Mouse (Mus musculus) embryonic stem cell, embryonic (primary cell): Measurements from ENCODE around the gene Ntrk2.

Source experiments
- CTCF ChIA-PET, 4 experiments: fragments of 300-600 bp in 2 of 4; fragments of 350-600 bp in 2 of 4; sonication (Branson Sonifier 250); formaldehyde crosslinking; loops; one replicate each; lab custom pipeline; 2022; ENCODE audit warnings: inconsistent platforms in 2 of 4; lab: Charles Lee
- POLR2A ChIA-PET, 4 experiments: fragments of 300-600 bp in 2 of 4; fragments of 350-600 bp in 2 of 4; sonication (Branson Sonifier 250); formaldehyde crosslinking; loops; one replicate each; lab custom pipeline; 2022; ENCODE audit warnings: antibody characterized with exemption in 4 of 4, inconsistent platforms in 1 of 4; lab: Charles Lee

Gene Ntrk2

DNA sequence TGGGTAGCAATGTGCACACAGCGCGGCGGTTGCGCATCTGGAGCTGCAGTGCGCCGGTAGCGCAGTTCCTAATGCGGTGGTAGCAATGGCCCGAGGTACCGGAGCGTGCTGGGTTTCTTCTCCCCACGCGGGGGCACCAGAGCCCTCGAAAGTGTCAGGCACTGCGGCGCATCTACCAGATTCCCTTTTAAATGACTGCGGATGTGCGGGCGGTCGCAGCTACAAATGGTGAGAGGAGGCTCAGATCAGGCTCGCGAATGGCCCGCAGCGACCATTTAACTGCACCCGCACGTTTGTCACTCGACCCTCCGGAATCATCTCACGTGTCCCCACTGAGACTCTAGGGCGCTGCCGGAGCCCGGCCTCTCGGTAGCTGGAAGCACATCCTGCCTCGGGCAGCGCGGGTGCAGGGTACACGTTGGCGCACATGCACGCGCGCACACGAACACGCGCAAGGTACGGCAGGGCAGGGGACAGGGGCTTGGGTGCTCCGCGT is at the start of gene Ntrk2:
Ntrk2 (plus strand) TSS at position 173 of the 496 bp plus-strand sequence.
- POLR2A ChIA-PET = interaction anchor here (0.6 to 1.8 kb wide), 5 partner anchors 71 to 414 kb away, joined by 3 to 6 read pairs (median 4); no protein-coding TSS in a partner anchor
- CTCF ChIA-PET = interaction anchor here (0.5 to 2.5 kb wide), 24 partner anchors 26 to 559 kb away, joined by 3 to 38 read pairs (median 4); no protein-coding TSS in a partner anchor

DNA sequence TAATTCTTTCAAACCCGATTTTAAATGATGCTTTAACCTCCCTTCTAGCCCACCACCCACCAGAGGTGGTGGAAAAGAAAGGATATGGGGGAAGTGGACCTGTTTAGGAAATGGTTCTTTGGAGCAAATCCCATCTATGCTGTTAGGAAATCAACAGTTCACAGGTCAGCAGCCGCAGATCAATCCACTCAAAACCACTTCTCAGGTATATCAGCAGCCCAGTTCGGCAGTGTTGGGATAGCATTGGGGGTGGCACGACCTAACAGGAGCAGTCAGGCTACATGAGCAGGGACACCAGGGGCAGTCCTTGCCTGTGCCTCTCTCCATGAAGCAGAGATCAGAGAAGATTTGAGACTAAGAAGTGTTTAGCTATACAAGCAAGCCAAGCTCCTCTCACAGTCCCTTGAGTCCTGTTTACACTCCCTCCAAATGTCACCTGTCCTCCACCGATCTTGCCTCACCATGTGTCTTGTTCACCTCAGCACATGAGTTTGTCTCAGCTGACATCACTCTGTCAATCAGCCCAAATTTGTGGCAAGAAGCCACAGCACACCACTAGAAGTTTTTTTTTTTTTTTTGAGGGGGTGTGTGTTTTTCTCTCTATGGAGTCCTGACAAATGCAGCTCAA is 45.3 kb upstream of the Ntrk2 start:
- ChIA-PET CTCF (no interaction called here), POLR2A (no interaction called here)

DNA sequence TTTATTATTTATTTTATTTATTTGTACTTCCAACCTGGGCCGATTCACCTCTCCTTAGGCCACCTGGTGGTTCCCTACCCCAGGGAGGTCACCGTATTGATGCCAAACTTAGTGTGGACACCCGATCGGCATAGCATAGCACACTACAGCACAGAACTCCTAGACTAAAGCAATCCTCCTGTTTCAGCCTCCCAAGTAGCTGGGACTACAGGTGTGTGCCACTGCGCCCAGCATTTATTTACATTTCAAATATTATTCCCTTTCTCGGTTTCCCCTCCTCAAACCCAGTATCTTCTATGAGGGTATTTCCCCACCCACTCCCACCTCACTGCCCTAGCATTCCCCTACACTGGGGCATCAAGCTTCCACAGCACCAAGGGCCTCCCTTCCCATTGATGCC is 38.1 kb upstream of the Ntrk2 start:
- CTCF ChIA-PET = no interaction called here
- POLR2A ChIA-PET = interaction anchor here in 1 of 4 experiments (0.8 kb wide), 1 partner anchor 14 kb away, joined by 3 read pairs; no protein-coding TSS in a partner anchor

DNA sequence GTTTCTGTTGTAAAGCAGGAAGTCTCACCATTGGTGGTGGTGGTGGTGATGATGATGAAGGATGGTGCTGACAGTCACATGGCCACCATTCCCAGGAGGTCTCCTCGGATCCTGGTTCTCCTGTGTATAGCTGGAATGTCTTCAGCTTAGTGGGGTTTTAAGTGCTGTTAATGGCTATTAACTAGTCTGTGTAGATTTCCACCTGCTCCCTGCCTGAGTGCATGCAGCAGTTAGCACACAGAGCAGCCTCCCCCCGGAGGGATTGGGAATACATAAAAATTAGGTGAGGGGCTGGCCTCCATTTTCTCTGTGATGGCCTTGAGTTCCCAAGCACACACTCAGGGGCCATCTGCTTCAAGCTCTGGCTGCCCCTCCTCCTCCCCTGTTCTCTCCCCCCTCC is 36.9 kb upstream of the Ntrk2 start:
- ChIA-PET CTCF (interaction anchor here in 1 of 4 experiments (0.7 kb wide), 1 partner anchor 860 kb away, joined by 3 read pairs; no protein-coding TSS in a partner anchor), POLR2A (no interaction called here)

DNA sequence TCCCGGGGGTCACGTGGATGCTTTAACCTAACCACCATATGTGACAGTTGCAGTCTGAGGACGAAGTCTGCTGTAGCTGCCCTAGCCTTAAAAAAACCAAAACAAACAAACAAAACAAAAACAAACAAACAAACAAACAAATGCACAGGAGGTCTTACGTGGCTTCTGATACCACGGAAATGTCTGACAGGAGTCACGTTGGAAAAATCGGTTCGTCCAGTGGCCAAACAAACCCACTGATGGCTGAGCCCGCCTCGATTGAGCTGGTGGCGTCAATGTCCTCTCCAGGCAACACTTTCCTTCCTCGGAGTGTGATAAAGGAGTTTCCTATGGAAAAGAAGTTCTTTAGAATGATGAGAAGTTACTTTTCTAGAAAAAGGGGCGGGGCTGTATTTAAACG is 27.1 kb upstream of the Ntrk2 start:
- ChIA-PET POLR2A (no interaction called here), CTCF (no interaction called here)

DNA sequence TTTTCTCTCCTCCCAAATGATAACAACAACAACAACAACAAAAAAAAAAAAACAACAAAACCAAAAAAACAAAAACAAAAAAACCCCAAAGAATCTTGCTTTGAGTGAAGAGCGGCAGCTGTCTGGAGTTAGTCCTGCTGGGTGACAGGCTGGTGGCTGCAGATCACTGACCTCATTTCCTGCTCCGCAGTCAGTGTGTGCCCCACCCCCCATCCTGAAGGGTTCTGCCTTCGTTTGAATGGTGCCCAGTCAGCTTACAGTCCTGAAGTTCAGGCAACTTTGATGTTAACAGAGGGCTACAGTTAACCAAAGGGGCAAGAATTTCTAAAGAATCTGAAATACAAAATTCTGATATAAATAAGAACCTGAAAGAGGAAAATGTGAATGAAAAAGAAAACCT is 19.9 kb upstream of the Ntrk2 start:
- POLR2A ChIA-PET = interaction anchor here in 2 of 4 experiments (0.6 to 0.7 kb wide), 2 partner anchors 14 to 263 kb away, joined by 3 read pairs; no protein-coding TSS in a partner anchor
- CTCF ChIA-PET = interaction anchor here in 1 of 4 experiments (0.7 kb wide), 1 partner anchor 544 kb away, joined by 3 read pairs; no protein-coding TSS in a partner anchor

DNA sequence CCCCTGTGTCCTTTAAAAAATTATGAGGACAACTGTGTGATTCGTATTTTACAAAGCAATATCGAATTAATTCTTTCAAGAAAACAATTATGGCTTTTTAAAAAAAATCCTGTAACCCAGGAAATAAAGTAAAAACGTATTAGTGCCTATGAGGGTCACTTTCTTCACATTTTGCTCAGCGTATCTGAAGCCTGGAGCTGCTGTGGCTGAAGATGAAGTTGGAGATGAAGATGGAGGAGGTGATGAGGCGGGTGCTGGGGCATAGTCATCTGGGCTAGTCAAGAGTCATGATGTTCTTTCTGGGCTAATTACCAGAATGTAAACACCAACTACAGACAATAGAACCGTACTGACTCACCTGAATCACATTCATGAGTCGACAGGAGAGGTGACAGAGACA is 15.6 kb upstream of the Ntrk2 start:
- ChIA-PET POLR2A (no interaction called here), CTCF (interaction anchor here in 1 of 4 experiments (0.9 to 1.3 kb wide), 2 partner anchors 201 to 283 kb away, joined by 3 read pairs; no protein-coding TSS in a partner anchor)

DNA sequence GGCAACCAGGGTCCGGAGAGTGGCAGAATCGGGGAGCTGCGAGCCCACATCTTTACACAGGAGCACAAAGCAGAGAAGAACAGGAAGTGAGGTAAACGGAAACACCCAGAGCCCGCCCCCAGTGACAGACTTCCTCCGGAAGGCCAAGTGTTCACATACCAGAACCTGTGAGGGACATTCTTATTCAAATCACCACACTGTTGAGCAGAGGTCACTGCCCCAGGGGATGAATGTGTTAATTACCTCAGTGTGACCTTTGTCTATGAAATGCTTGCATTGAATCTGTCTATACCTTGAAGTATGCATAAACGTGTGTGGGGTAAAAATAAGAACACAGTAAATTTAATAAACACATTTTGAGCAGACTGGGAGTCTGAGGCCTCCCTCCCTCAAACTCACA is 9.0 kb upstream of the Ntrk2 start:
- ChIA-PET CTCF (interaction anchor here in 1 of 4 experiments (1.5 kb wide), 1 partner anchor 208 kb away, joined by 5 read pairs; no protein-coding TSS in a partner anchor), POLR2A (no interaction called here)

DNA sequence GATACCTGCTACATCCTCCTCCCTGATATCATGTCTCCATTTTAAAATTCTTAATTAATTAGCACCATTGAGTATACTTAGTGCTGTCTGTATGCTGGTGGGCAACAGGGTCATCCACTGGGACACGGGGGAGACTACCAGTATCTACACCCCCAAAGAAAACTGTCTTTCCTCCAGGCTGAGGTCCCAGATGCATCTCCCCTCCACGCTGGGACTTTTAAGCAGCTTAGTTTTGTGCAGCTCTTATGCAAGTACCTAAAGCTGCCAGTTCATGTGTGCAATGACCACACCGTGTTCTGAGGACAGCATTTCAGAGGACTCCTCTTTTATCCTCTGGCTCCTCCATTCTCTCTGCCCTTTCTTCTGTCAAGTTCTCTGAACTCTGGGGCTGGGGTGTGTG is 5.1 kb upstream of the Ntrk2 start:
- POLR2A ChIA-PET = no interaction called here
- CTCF ChIA-PET = no interaction called here

DNA sequence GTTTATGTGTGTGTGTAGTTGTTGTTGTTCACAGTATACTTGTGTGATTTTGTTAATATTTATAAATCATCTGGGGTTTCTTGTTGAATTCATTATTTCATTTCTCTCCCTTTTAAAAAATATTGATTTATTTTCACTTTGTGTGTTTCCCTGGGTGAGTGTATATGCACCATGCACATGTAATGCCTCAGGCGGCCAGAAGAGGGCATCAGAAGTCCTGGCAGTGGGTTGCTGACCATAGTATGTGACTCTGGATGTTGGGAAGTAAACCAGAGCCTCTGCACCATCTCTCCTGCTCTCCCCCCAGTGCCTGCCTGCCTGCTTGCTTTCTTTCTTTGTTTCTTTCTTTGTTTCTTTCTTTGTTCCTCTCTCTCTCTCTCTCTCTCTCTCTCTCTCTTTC is 2.5 kb upstream of the Ntrk2 start:
- POLR2A ChIA-PET = interaction anchor here in 1 of 4 experiments (0.7 kb wide), 1 partner anchor 11 kb away, joined by 3 read pairs; no protein-coding TSS in a partner anchor

DNA sequence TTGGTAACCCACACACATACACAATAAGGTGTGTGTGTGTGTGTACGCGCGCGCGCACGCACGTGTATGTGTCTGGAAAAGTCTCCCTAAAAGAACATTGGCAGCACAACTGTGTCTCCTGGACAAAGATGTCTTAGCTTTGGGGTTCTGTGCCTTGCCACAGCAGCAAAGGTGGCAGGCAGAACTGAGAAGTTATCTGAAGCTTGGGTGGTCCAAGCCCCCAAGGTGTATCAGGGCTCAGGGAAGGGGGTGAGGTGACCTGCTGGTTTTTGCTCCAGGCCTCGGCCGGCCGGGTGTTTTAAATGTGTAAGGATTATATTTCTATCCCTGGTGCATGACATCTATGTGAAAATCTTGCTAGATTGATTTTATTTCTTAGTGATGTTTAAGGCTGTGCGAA is 536 bp upstream of the Ntrk2 start:
- CTCF ChIA-PET = interaction anchor here (0.5 to 2.5 kb wide), 13 partner anchors 32 to 560 kb away, joined by 3 to 38 read pairs (median 6); no protein-coding TSS in a partner anchor
- POLR2A ChIA-PET = interaction anchor here in 2 of 4 experiments (1.0 to 1.8 kb wide), 2 partner anchors 99 to 268 kb away, joined by 3 to 6 read pairs; no protein-coding TSS in a partner anchor

More for the DNA sequence above, 2.5 kb upstream of the Ntrk2 start:
- CTCF ChIA-PET = interaction anchor here in 1 of 4 experiments (0.7 kb wide), 1 partner anchor 423 kb away, joined by 4 read pairs; no protein-coding TSS in a partner anchor

DNA sequence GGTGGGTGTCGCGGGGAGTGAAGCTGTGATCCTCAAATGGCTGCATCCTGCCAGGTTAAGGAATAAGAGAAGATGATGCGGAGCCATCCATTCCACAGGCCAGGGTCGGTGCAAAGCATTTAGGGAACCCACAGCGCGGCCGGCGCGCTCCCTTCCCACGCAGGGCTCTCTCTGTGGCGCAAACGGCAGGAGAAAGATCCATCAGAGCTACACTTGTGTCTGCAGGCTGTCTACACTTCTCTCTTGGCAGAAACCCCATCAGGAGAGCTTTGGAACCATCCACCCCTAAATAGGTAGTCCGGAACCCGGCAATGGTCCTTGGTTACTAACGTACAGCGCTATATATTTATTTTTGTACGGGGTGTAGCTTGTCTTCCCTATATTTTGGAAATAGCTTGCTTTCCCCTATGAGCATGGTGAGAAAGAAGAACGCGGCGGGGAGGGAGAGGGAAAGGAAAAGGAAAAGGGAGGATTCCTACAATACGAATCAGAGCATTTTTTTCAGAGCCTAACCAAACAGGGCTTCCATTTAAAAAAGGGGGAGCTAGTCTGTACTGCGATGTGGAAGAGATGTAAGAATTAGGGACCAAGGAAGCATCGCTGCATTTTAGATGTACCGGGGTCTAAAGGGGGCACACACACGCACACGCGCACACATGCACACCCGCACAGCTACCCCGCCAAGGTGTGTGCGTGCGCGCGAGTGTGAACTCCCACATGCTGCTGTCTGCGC is 693 bp downstream of the Ntrk2 start:
- POLR2A ChIA-PET = interaction anchor here (0.6 to 1.8 kb wide), 5 partner anchors 72 to 413 kb away, joined by 3 to 6 read pairs (median 4); no protein-coding TSS in a partner anchor
- CTCF ChIA-PET = interaction anchor here (0.5 to 2.5 kb wide), 28 partner anchors 25 to 658 kb away, joined by 3 to 38 read pairs (median 4); no protein-coding TSS in a partner anchor

DNA sequence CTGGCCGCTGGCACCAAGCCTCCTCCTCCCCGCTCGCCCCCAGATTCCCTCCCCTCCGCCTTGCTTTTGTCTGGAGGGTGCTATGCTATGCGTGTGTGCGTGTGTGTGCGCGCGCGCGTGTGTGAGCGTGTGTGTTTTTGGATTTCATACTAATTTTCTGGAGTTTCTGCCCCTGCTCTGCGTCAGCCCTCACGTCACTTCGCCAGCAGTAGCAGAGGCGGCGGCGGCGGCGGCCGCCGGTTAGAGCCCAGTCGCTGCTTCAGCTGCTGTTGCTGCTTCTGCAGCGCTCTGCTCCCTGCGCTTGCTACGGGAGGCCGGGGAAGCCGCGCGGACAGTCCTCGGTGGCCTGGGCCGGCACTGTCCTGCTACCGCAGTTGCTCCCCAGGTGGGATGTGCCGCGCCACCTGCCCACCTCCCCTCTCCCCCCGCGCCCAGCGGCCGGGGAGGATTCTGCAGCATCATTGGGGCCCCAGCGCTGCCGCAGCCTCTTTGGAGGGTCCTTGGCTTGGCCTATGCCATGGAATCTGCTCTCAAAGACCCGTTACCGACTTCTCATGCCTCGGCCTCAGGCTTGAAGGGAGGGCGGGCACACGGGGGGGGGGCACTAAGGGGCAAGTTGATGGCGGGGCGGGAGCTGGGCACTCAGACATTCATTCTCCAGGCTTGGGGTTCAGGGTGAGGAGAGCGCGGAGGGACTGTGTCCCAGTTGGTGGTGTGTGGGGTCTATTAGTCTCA is 1.4 kb downstream of the Ntrk2 start:
- CTCF ChIA-PET = interaction anchor here (0.6 to 2.5 kb wide), 10 partner anchors 97 to 544 kb away, joined by 3 to 38 read pairs (median 5); no protein-coding TSS in a partner anchor
- POLR2A ChIA-PET = interaction anchor here in 2 of 4 experiments (0.6 to 1.8 kb wide), 3 partner anchors 85 to 412 kb away, joined by 3 to 6 read pairs (median 4); no protein-coding TSS in a partner anchor

DNA sequence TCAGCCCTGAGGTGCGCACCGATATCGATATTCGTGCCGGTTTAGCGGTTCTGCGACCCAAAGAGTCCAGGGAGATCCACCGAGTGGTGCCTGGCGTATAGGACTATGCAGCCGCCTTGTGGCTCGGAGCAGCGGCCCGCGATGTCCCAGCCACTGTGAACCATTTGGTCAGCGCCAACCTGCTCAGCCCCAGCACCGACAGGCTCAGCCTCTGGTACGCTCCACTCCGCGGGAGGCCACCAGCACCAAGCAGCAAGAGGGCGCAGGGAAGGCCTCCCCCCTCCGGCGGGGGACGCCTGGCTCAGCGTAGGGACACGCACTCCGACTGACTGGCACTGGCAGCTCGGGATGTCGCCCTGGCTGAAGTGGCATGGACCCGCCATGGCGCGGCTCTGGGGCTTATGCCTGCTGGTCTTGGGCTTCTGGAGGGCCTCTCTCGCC is 2.0 kb downstream of the Ntrk2 start:
- ChIA-PET POLR2A (interaction anchor here in 1 of 4 experiments (0.6 kb wide), 1 partner anchor 85 kb away, joined by 3 read pairs; no protein-coding TSS in a partner anchor), CTCF (interaction anchor here in 3 of 4 experiments (0.6 to 2.5 kb wide), 5 partner anchors 172 to 543 kb away, joined by 3 to 38 read pairs (median 10); no protein-coding TSS in a partner anchor)

DNA sequence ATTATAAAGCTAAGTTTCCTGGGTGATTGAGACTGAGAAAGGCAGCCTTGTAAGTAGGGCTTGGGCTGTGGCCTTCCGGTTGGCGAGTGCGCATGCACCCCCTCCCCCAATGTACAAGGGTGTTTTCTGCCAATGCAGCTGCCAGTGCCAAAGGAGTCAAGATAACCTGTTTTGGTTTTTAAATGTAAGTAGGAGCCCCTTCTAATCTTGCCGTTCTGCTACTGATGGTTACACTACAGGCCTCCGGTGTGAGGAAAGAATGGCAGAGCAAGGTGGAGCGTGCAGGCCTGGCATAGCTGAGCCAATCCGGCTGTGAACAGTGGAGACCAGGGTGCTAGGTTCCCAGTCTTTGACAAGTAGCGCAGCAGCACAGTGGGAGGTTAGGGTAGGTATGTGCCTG is 3.6 kb downstream of the Ntrk2 start:
- ChIA-PET CTCF (interaction anchor here in 1 of 4 experiments (0.5 kb wide), 1 partner anchor 126 kb away, joined by 3 read pairs; no protein-coding TSS in a partner anchor), POLR2A (interaction anchor here in 1 of 4 experiments (0.5 kb wide), 1 partner anchor 102 kb away, joined by 5 read pairs; no protein-coding TSS in a partner anchor)

DNA sequence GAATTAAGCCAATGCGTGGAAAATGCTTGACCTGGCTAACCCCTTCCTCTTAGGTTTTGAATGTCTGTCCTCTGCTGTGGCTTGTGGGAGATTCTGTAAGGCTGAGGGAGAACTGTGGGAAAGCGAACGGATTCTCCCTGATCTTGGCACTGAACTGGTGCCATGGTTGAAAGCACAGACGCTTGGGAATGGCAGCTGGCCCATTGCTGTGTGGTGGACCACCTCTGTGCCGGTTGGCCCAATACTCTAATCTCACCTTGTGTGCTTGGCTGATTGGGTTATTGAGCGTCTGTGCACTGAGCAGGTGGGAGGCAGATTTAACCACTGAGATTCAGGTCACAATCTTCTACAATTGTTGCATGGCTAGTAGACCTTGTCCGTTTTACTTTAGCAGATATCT is 18.4 kb downstream of the Ntrk2 start:
- ChIA-PET POLR2A (no interaction called here), CTCF (no interaction called here)

DNA sequence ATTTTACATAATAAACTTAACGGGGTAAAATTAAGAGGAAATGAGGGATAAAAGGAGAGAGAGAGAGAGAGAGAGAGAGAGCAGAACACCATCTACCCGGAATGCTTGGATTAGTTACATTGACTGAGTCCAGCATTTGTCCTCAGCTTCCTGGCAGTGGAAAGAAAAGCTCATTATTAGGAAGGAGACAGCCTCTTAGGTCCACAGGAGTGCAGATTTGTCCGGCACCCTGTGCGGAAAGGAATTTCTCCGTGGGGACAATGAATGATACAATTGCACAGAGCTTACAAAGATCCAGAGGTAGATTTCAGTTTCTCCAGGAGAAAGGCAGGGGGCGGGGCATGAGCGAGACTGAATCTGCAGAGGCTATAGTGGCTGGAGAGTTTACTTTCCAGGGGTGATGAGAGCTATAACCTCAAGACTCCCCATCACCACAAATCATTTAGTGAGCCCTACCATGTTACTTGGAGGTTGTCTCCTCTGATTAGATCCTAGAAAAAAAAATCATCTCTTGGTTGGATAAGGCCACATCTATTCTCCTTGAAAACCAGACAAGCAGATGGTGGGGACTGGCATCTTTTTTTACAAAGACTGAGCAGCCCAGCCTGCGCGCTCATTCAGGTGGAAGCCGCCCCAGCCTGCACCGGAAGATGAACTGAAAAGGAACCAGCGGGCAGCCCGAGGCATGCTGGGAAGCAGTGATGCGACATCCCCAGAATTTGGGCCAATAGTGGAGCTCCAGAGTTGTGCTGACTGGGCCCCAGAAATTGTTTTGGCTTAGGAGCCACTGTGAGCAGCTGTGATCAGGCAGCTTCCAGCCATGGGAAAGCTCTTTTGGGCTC is 20.2 kb downstream of the Ntrk2 start:
- ChIA-PET CTCF (interaction anchor here in 1 of 4 experiments (0.5 kb wide), 1 partner anchor 535 kb away, joined by 7 read pairs; no protein-coding TSS in a partner anchor), POLR2A (interaction anchor here in 2 of 4 experiments (0.6 to 0.7 kb wide), 2 partner anchors 191 to 964 kb away, joined by 3 read pairs; no protein-coding TSS in a partner anchor)
